14 mouse cellular contexts compared by ENCODE assay signal in the genomic region with DNA sequence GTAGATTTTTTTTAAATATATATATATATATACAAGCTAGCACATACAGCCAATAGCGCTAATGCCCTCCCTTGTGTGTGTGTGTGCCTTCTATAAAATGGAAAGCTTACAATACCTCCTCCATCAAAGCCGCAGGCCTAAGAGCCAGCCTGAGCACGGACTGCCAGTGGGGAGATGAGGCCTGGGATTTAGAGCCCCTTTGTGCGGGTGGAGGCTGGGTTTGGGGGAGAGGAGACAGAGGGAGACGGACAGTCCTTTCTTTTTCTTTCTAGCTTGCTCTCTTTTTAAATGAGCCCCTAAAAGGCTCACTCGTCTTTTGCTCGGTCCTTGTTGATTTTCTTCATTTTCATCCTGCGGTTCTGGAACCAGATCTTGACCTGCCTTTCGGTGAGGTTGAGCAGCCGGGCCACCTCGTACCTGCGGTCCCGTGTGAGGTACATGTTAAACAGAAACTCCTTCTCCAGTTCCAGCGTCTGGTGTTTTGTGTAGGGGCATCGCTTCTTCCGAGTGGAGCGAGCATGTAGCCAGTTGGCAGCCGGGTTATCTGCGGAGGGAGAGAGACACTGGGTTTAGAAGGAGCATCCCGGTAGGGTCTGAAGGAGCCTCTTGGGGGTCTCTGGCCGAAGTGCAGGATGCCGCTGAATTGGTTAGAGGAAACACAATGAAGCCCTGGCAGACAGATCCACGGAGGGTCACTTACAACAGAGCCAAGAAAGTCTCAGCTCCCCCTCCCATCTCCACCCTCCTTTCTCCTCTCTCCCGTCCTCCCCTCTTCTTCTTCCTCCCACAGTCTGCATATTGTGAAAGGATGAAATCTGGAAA. TPM values are rescaled to one million over a fixed set of nuclear protein-coding genes. Genes with fewer than 3 reads are reported as not detected.
DNase-seq lines count a peak whose midpoint lies in the region; ATAC-seq and TF ChIP-seq lines count a peak whose summit lies in the region.
"Had no signal": no experiment of that assay in that cellular context is flagged by ENCODE, and none has a peak within 500 bp of the region (broad histone marks: within the 10 kb centered on the region; RNA-seq: fewer than 3 reads in every experiment).

No protein-coding gene starts in this region.

- TF ChIP-seq CTCF in lung, embryonic 14.5 days (IDR thresholded peaks at IDR 0.05; ENCODE audit: low read depth): no peak

- H3K27me3 ChIP-seq in lung, embryonic 14.5 days (ENCODE audit: insufficient read depth, low read length): peaks cover 100% of the 10 kb centered on the region
- peaks cover 85% of the 10 kb centered on the region for H3K27me3 ChIP-seq in intestine, embryonic 16.5 days (replicated peaks; ENCODE audit: control insufficient read depth, insufficient read depth, low read length)
- no peaks in the 10 kb centered on the region for H3K27me3 ChIP-seq in limb, embryonic 12.5 days
- H3K27me3 ChIP-seq in stomach, embryonic 14.5 days (ENCODE audit: control insufficient read depth, insufficient read depth, low read length): peaks cover 60% of the 10 kb centered on the region

- no peak overlapping the region; the same call in 1 of the 2 replicates for H3K9ac ChIP-seq in lung, embryonic 14.5 days
- no peak overlapping the region for H3K9ac ChIP-seq in intestine, embryonic 16.5 days (ENCODE audit: low read depth, low read length)
- peak overlapping the region; percentile 100 for H3K9ac ChIP-seq in limb, embryonic 12.5 days (replicated peaks)
- H3K9ac ChIP-seq in stomach, embryonic 14.5 days (replicated peaks; ENCODE audit: low read depth, low read length): no peak overlapping the region; the same call in 1 of the 2 replicates
- H3K9ac ChIP-seq: midbrain, embryonic 12.5 days had no signal

- 9% methylated on average over 24 of the region's 24 CpGs for WGBS in lung, embryonic 14.5 days
- WGBS in intestine, embryonic 16.5 days: 12% methylated on average over 24 of the region's 24 CpGs
- WGBS in limb, embryonic 12.5 days: under 1% methylated on average over 24 of the region's 24 CpGs
- WGBS in stomach, embryonic 14.5 days: 7% methylated on average over 24 of the region's 24 CpGs

- no peaks in the 10 kb centered on the region for H3K36me3 ChIP-seq in lung, embryonic 14.5 days (ENCODE audit: insufficient read depth)
- no peaks in the 10 kb centered on the region for H3K36me3 ChIP-seq in intestine, embryonic 16.5 days (ENCODE audit: control insufficient read depth, insufficient read depth, low read length)
- peaks cover 20% of the 10 kb centered on the region for H3K36me3 ChIP-seq in limb, embryonic 12.5 days
- no peaks in the 10 kb centered on the region for H3K36me3 ChIP-seq in stomach, embryonic 14.5 days (ENCODE audit: control insufficient read depth, insufficient read depth, low read length)
- H3K36me3 ChIP-seq: forebrain, embryonic 10.5 days; midbrain, embryonic 12.5 days had no signal

- peak overlapping the region; percentile 5; the same call in 1 of the 2 replicates for H3K4me3 ChIP-seq in lung, embryonic 14.5 days (ENCODE audit: low read depth, low read length)
- peak overlapping the region; percentile 38 for H3K4me3 ChIP-seq in intestine, embryonic 16.5 days (ENCODE audit: low read length)
- H3K4me3 ChIP-seq in limb, embryonic 12.5 days (replicated peaks): peak overlapping the region; percentile 89
- H3K4me3 ChIP-seq in stomach, embryonic 14.5 days (ENCODE audit: low read depth, low read length): peak overlapping the region; percentile 17; the same call in 1 of the 2 replicates
- H3K4me3 ChIP-seq: forebrain, embryonic 10.5 days; midbrain, embryonic 12.5 days had no signal

- peak overlapping the region; percentile 23; the same call in 1 of the 2 replicates for H3K4me2 ChIP-seq in lung, embryonic 14.5 days
- H3K4me2 ChIP-seq in intestine, embryonic 16.5 days (ENCODE audit: low read depth, low read length): peak overlapping the region; percentile 40
- H3K4me2 ChIP-seq in limb, embryonic 12.5 days: peak overlapping the region; percentile 96
- H3K4me2 ChIP-seq in stomach, embryonic 14.5 days (replicated peaks; ENCODE audit: low read depth, low read length): peak overlapping the region; percentile 21; the same call in 1 of the 2 replicates
- H3K4me2 ChIP-seq: midbrain, embryonic 12.5 days had no signal

- DNase-seq in lung, embryonic 14.5 days: no peak
- no peak for DNase-seq in lung, postnatal 25 days (ENCODE audit: low spot score)
- DNase-seq in left cerebral cortex, postnatal 10 days (ENCODE audit: extremely low spot score in 1 of 2, low spot score in 2 of 2): no peak
- no peak for DNase-seq in heart, postnatal 10 days
- DNase-seq: embryo, embryonic 11 days had no signal

- H3K4me1 ChIP-seq in lung, embryonic 14.5 days (ENCODE audit: insufficient read depth): no peaks in the 10 kb centered on the region
- H3K4me1 ChIP-seq in intestine, embryonic 16.5 days (ENCODE audit: control insufficient read depth, insufficient read depth, low read length): peaks cover 6% of the 10 kb centered on the region; the same call in 1 of the 2 replicates
- peaks cover 29% of the 10 kb centered on the region for H3K4me1 ChIP-seq in limb, embryonic 12.5 days (replicated peaks)
- no peaks in the 10 kb centered on the region for H3K4me1 ChIP-seq in stomach, embryonic 14.5 days (ENCODE audit: control insufficient read depth, insufficient read depth, low read length)

- intact Hi-C loops in left cerebral cortex, postnatal 10 days (cut with DNase I): loop anchor here (5.0 to 10.0 kb wide), 2 partner anchors 352 to 1409 kb away; no protein-coding TSS in a partner anchor
- intact Hi-C loops in heart, postnatal 10 days (cut with DNase I): loop anchor here (5.0 kb wide), 2 partner anchors 352 to 1042 kb away; no protein-coding TSS in a partner anchor

- ATAC-seq in lung, embryonic 14.5 days (ENCODE audit: insufficient read depth): no peak
- no peak for ATAC-seq in intestine, embryonic 16.5 days
- ATAC-seq in limb, embryonic 12.5 days (ENCODE audit: insufficient number of reproducible peaks, insufficient read depth, low FRiP score, low TSS enrichment, low read depth): no peak
- ATAC-seq in stomach, embryonic 14.5 days (ENCODE audit: insufficient number of reproducible peaks, insufficient read depth, low FRiP score, low read depth): no peak
- ATAC-seq: activated CD4-positive, CD25-positive, alpha-beta regulatory T cell, adult 4 months; inflammation-experienced regulatory T-cells, adult 6 months had no signal

- H3K27ac ChIP-seq in lung, embryonic 14.5 days (ENCODE audit: low read depth): no peak overlapping the region
- no peak overlapping the region for H3K27ac ChIP-seq in intestine, embryonic 16.5 days (ENCODE audit: low read length)
- peak overlapping the region; percentile 99 for H3K27ac ChIP-seq in limb, embryonic 12.5 days
- H3K27ac ChIP-seq in stomach, embryonic 14.5 days (ENCODE audit: low read length): no peak overlapping the region
- H3K27ac ChIP-seq: forebrain, embryonic 10.5 days; midbrain, embryonic 12.5 days had no signal

- no peaks in the 10 kb centered on the region for H3K9me3 ChIP-seq in lung, embryonic 14.5 days (ENCODE audit: low read depth, low read length)
- H3K9me3 ChIP-seq in intestine, embryonic 16.5 days (ENCODE audit: control insufficient read depth, low read length): no peaks in the 10 kb centered on the region
- H3K9me3 ChIP-seq in limb, embryonic 12.5 days: no peaks in the 10 kb centered on the region
- H3K9me3 ChIP-seq in stomach, embryonic 14.5 days (ENCODE audit: control insufficient read depth, low read depth, low read length): no peaks in the 10 kb centered on the region
- H3K9me3 ChIP-seq: forebrain, embryonic 10.5 days; midbrain, embryonic 12.5 days had no signal

RNA-seq across cellular contexts. Expression of a gene that starts 2.5 kb away (rescaled TPM):
- 5.8 and 7.4 TPM in 2 replicates for polyA plus RNA-seq in lung, embryonic 14.5 days (2014; fragmentation: Nextera tagmentation; extraction: Ambion mirVana)
- 6.0 and 8.2 TPM in 2 replicates for polyA plus RNA-seq in intestine, embryonic 16.5 days (2015; fragmentation: Nextera tagmentation; extraction: Ambion mirVana)
- 11.7 and 13.8 TPM in 2 replicates for polyA plus RNA-seq in limb, embryonic 12.5 days (2016; fragmentation: Nextera tagmentation; extraction: Ambion mirVana)
- polyA plus RNA-seq in stomach, embryonic 14.5 days (2014; fragmentation: Nextera tagmentation; extraction: Ambion mirVana): 13.7 and 13.9 TPM in 2 replicates
- not detected for total RNA-seq in left cerebral cortex, postnatal 10 days (2021)
- total RNA-seq in heart, postnatal 10 days (2021): under 1 TPM; 0.40 to 0.41 TPM
- total RNA-seq: left cerebral cortex, postnatal 36 days had no signal
- polyA plus RNA-seq: activated CD4-positive, CD25-positive, alpha-beta regulatory T cell, adult 4 months; forebrain, embryonic 10.5 days; inflammation-experienced regulatory T-cells, adult 6 months; midbrain, embryonic 12.5 days had no signal

RNA-seq across cellular contexts. Expression of a gene that starts 6.7 kb away (rescaled TPM):
- polyA plus RNA-seq in lung, embryonic 14.5 days (2014; fragmentation: Nextera tagmentation; extraction: Ambion mirVana): 0.19 TPM in 1 of 2 replicates, not detected in the other
- 3.0 and 3.2 TPM in 2 replicates for polyA plus RNA-seq in intestine, embryonic 16.5 days (2015; fragmentation: Nextera tagmentation; extraction: Ambion mirVana)
- 74.7 and 77.4 TPM in 2 replicates for polyA plus RNA-seq in limb, embryonic 12.5 days (2016; fragmentation: Nextera tagmentation; extraction: Ambion mirVana)
- 1.5 and 1.9 TPM in 2 replicates for polyA plus RNA-seq in stomach, embryonic 14.5 days (2014; fragmentation: Nextera tagmentation; extraction: Ambion mirVana)
- not detected for total RNA-seq in left cerebral cortex, postnatal 10 days (2021)
- total RNA-seq in heart, postnatal 10 days (2021): not detected
- total RNA-seq: heart, adult 8-10 months; left cerebral cortex, postnatal 36 days had no signal
- polyA plus RNA-seq: forebrain, embryonic 10.5 days; midbrain, embryonic 12.5 days had no signal

RNA-seq across cellular contexts. Expression of a gene that starts 11.0 kb away (rescaled TPM):
- not detected in 2 replicates for polyA plus RNA-seq in lung, embryonic 14.5 days (2014; fragmentation: Nextera tagmentation; extraction: Ambion mirVana)
- polyA plus RNA-seq in intestine, embryonic 16.5 days (2015; fragmentation: Nextera tagmentation; extraction: Ambion mirVana): not detected in 2 replicates
- 2.1 TPM in 1 of 2 replicates, not detected in the other for polyA plus RNA-seq in limb, embryonic 12.5 days (2016; fragmentation: Nextera tagmentation; extraction: Ambion mirVana)
- polyA plus RNA-seq in stomach, embryonic 14.5 days (2014; fragmentation: Nextera tagmentation; extraction: Ambion mirVana): not detected in 2 replicates
- total RNA-seq in left cerebral cortex, postnatal 10 days (2021): not detected
- not detected for total RNA-seq in heart, postnatal 10 days (2021)
- total RNA-seq: left cerebral cortex, postnatal 36 days had no signal
- polyA plus RNA-seq: activated CD4-positive, CD25-positive, alpha-beta regulatory T cell, adult 4 months; forebrain, embryonic 10.5 days; inflammation-experienced regulatory T-cells, adult 6 months; midbrain, embryonic 12.5 days had no signal

RNA-seq across cellular contexts. Expression of a gene that starts 11.0 kb away (rescaled TPM):
- polyA plus RNA-seq in lung, embryonic 14.5 days (2014; fragmentation: Nextera tagmentation; extraction: Ambion mirVana): 10.3 and 11.3 TPM in 2 replicates
- polyA plus RNA-seq in intestine, embryonic 16.5 days (2015; fragmentation: Nextera tagmentation; extraction: Ambion mirVana): 5.2 and 5.9 TPM in 2 replicates
- 7.7 and 7.9 TPM in 2 replicates for polyA plus RNA-seq in limb, embryonic 12.5 days (2016; fragmentation: Nextera tagmentation; extraction: Ambion mirVana)
- polyA plus RNA-seq in stomach, embryonic 14.5 days (2014; fragmentation: Nextera tagmentation; extraction: Ambion mirVana): 15.5 and 16.0 TPM in 2 replicates
- total RNA-seq in left cerebral cortex, postnatal 10 days (2021): not detected
- total RNA-seq in heart, postnatal 10 days (2021): 1 to 10 TPM; 1.5 TPM
- total RNA-seq: left cerebral cortex, postnatal 36 days had no signal
- polyA plus RNA-seq: forebrain, embryonic 10.5 days; inflammation-experienced regulatory T-cells, adult 6 months; midbrain, embryonic 12.5 days had no signal

RNA-seq across cellular contexts. Expression of a gene that starts 15.6 kb away (rescaled TPM):
- 4.0 and 5.1 TPM in 2 replicates for polyA plus RNA-seq in lung, embryonic 14.5 days (2014; fragmentation: Nextera tagmentation; extraction: Ambion mirVana)
- polyA plus RNA-seq in intestine, embryonic 16.5 days (2015; fragmentation: Nextera tagmentation; extraction: Ambion mirVana): 1.2 and 1.4 TPM in 2 replicates
- 3.1 and 4.1 TPM in 2 replicates for polyA plus RNA-seq in limb, embryonic 12.5 days (2016; fragmentation: Nextera tagmentation; extraction: Ambion mirVana)
- 3.4 TPM in 2 replicates for polyA plus RNA-seq in stomach, embryonic 14.5 days (2014; fragmentation: Nextera tagmentation; extraction: Ambion mirVana)
- not detected for total RNA-seq in left cerebral cortex, postnatal 10 days (2021)
- not detected for total RNA-seq in heart, postnatal 10 days (2021)
- total RNA-seq: heart, adult 8-10 months; left cerebral cortex, postnatal 36 days had no signal
- polyA plus RNA-seq: activated CD4-positive, CD25-positive, alpha-beta regulatory T cell, adult 4 months; forebrain, embryonic 10.5 days; inflammation-experienced regulatory T-cells, adult 6 months; midbrain, embryonic 12.5 days had no signal

Comparison
In these comparisons a context has a peak if more than half of its experiments do, and no peak if none do; other contexts are left out.
1. H3K4me2 ChIP-seq: peak in every context shown above with its lines; median percentile 96 in limb, embryonic 12.5 days; 40 in intestine, embryonic 16.5 days; 23 in lung, embryonic 14.5 days; 21 in stomach, embryonic 14.5 days.
2. H3K4me3 ChIP-seq: peak in every context shown above with its lines; median percentile 89 in limb, embryonic 12.5 days; 38 in intestine, embryonic 16.5 days; 17 in stomach, embryonic 14.5 days; 5 in lung, embryonic 14.5 days.
3. RNA of a gene that starts 6.7 kb away (polyA plus RNA-seq): 74.7 to 77.4 TPM in limb, embryonic 12.5 days; 3.0 to 3.2 TPM in intestine, embryonic 16.5 days, 1.5 to 1.9 TPM in stomach, embryonic 14.5 days and 0.19 TPM in lung, embryonic 14.5 days; every median in the first group is over 10 times any median in the second.